Mouse (Mus musculus): Measurements from ENCODE around the gene Phlda3. TPM values are rescaled to one million over a fixed set of nuclear protein-coding genes. Genes with fewer than 3 reads are reported as not detected.

Phlda3 gene
- polyA plus RNA-seq, 1 experiment from 2014 or later, result 21.8 TPM

- no peak for ATAC-seq (ENCODE audit: low FRiP score, low read depth)
- Histone ChIP-seq H3K4me2 (replicated peaks) (no peak overlapping the region), H3K36me3 (no peaks in the 10 kb centered on the region), H3K9me3 (no peaks in the 10 kb centered on the region), H3K27me3 (peaks cover 28% of the 10 kb centered on the region), H3K27ac (replicated peaks) (no peak overlapping the region), H3K9ac (replicated peaks) (no peak overlapping the region), H3K4me1 (peaks cover 48% of the 10 kb centered on the region), H3K4me3 (no peak overlapping the region)
- 75% methylated on average over 7 of the region's 7 CpGs for WGBS
Observed at GRCm38 (mm10) chr1:135731393-135731792, 34.5 kb upstream of the Phlda3 start.

GRCm38 (mm10) chr1:135731897-135732684 lies 33.8 kb upstream of the Phlda3 start:
- 46% methylated on average over 11 of the region's 11 CpGs for WGBS
- Histone ChIP-seq H3K4me2 (replicated peaks) (no peak overlapping the region), H3K4me1 (peaks cover 48% of the 10 kb centered on the region), H3K9me3 (no peaks in the 10 kb centered on the region), H3K9ac (replicated peaks) (no peak overlapping the region), H3K4me3 (no peak overlapping the region), H3K36me3 (no peaks in the 10 kb centered on the region), H3K27ac (replicated peaks) (no peak overlapping the region), H3K27me3 (peaks cover 28% of the 10 kb centered on the region)
- ATAC-seq (ENCODE audit: low FRiP score, low read depth), result no peak

GRCm38 (mm10) chr1:135734225-135734937 lies 31.5 kb upstream of the Phlda3 start:
- Histone ChIP-seq H3K27me3 (peaks cover 28% of the 10 kb centered on the region), H3K4me3 (no peak overlapping the region), H3K36me3 (no peaks in the 10 kb centered on the region), H3K9me3 (no peaks in the 10 kb centered on the region), H3K27ac (replicated peaks) (no peak overlapping the region), H3K4me1 (peaks cover 45% of the 10 kb centered on the region), H3K9ac (replicated peaks) (no peak overlapping the region), H3K4me2 (replicated peaks) (no peak overlapping the region)
- ATAC-seq (ENCODE audit: low FRiP score, low read depth), result no peak
- 27% methylated on average over 6 of the region's 7 CpGs for WGBS

- no peaks in the 10 kb centered on the region for H3K9me3 ChIP-seq
- no peaks in the 10 kb centered on the region for H3K36me3 ChIP-seq
- H3K27me3 ChIP-seq, result peaks cover 19% of the 10 kb centered on the region; the same call in 1 of the 2 replicates
- no peak overlapping the region for H3K4me2 ChIP-seq (replicated peaks)
- H3K27ac ChIP-seq (replicated peaks), result no peak overlapping the region
- no peak for ATAC-seq (ENCODE audit: low FRiP score, low read depth)
- no peak overlapping the region for H3K4me3 ChIP-seq
- H3K4me1 ChIP-seq, result peaks cover 40% of the 10 kb centered on the region
- 33% methylated on average over 6 of the region's 6 CpGs for WGBS
- no peak overlapping the region for H3K9ac ChIP-seq (replicated peaks)
Observed at GRCm38 (mm10) chr1:135735460-135735859, 30.5 kb upstream of the Phlda3 start.

GRCm38 (mm10) chr1:135744987-135745386 lies 20.9 kb upstream of the Phlda3 start:
- Histone ChIP-seq H3K27ac (replicated peaks) (no peak overlapping the region), H3K36me3 (no peaks in the 10 kb centered on the region), H3K9me3 (no peaks in the 10 kb centered on the region), H3K4me3 (no peak overlapping the region), H3K27me3 (no peaks in the 10 kb centered on the region), H3K9ac (replicated peaks) (no peak overlapping the region), H3K4me1 (peaks cover 11% of the 10 kb centered on the region), H3K4me2 (replicated peaks) (no peak overlapping the region)
- WGBS, result 94% methylated on average over 7 of the region's 7 CpGs
- no peak for ATAC-seq (ENCODE audit: low FRiP score, low read depth)

- H3K27me3 ChIP-seq, result no peaks in the 10 kb centered on the region
- no peak overlapping the region for H3K27ac ChIP-seq (replicated peaks)
- no peaks in the 10 kb centered on the region for H3K9me3 ChIP-seq
- H3K9ac ChIP-seq (replicated peaks), result no peak overlapping the region
- H3K4me3 ChIP-seq, result no peak overlapping the region
- no peak for ATAC-seq (ENCODE audit: low FRiP score, low read depth)
- H3K4me1 ChIP-seq, result peaks cover 5% of the 10 kb centered on the region; the same call in 1 of the 2 replicates
- H3K4me2 ChIP-seq (replicated peaks), result no peak overlapping the region
- 84% methylated on average over 4 of the region's 4 CpGs for WGBS
- H3K36me3 ChIP-seq, result 0 out of 2 replicates have a peak, but pooled peaks cover 2% of the 10 kb centered on the region
Observed at GRCm38 (mm10) chr1:135746248-135746647, 19.7 kb upstream of the Phlda3 start.

GRCm38 (mm10) chr1:135752737-135753348 lies 13.1 kb upstream of the Phlda3 start:
- H3K4me1 ChIP-seq, result 0 out of 2 replicates have a peak, but pooled peaks cover 3% of the 10 kb centered on the region
- H3K9me3 ChIP-seq, result no peaks in the 10 kb centered on the region
- H3K27me3 ChIP-seq, result peaks cover 6% of the 10 kb centered on the region; the same call in 1 of the 2 replicates
- no peak overlapping the region for H3K4me2 ChIP-seq (replicated peaks)
- 10% methylated on average over 10 of the region's 10 CpGs for WGBS
- H3K9ac ChIP-seq (replicated peaks), result no peak overlapping the region
- ATAC-seq (ENCODE audit: low FRiP score, low read depth), result peak; percentile 99
- H3K27ac ChIP-seq (replicated peaks), result no peak overlapping the region
- 0 out of 2 replicates have a peak, but pooled peaks cover 2% of the 10 kb centered on the region for H3K36me3 ChIP-seq
- no peak overlapping the region for H3K4me3 ChIP-seq

- Histone ChIP-seq H3K27me3 (peaks cover 6% of the 10 kb centered on the region; the same call in 1 of the 2 replicates), H3K9ac (replicated peaks) (no peak overlapping the region), H3K36me3 (0 out of 2 replicates have a peak, but pooled peaks cover 2% of the 10 kb centered on the region), H3K4me2 (replicated peaks) (no peak overlapping the region), H3K4me3 (no peak overlapping the region), H3K9me3 (no peaks in the 10 kb centered on the region), H3K4me1 (no peaks in the 10 kb centered on the region), H3K27ac (replicated peaks) (no peak overlapping the region)
- 72% methylated on average over 9 of the region's 9 CpGs for WGBS
- no peak for ATAC-seq (ENCODE audit: low FRiP score, low read depth)
Observed at GRCm38 (mm10) chr1:135755287-135755686, 10.6 kb upstream of the Phlda3 start.

GRCm38 (mm10) chr1:135755913-135756312 lies 10.0 kb upstream of the Phlda3 start:
- Histone ChIP-seq H3K9ac (replicated peaks) (no peak overlapping the region), H3K27me3 (peaks cover 6% of the 10 kb centered on the region; the same call in 1 of the 2 replicates), H3K9me3 (no peaks in the 10 kb centered on the region), H3K4me2 (replicated peaks) (no peak overlapping the region), H3K4me3 (no peak overlapping the region), H3K27ac (replicated peaks) (no peak overlapping the region), H3K4me1 (no peaks in the 10 kb centered on the region), H3K36me3 (no peaks in the 10 kb centered on the region)
- no peak for ATAC-seq (ENCODE audit: low FRiP score, low read depth)
- 81% methylated on average over 3 of the region's 3 CpGs for WGBS

- ATAC-seq (ENCODE audit: low FRiP score, low read depth), result no peak
- Histone ChIP-seq H3K9ac (replicated peaks) (no peak overlapping the region), H3K4me3 (no peak overlapping the region), H3K4me2 (replicated peaks) (no peak overlapping the region), H3K9me3 (no peaks in the 10 kb centered on the region), H3K36me3 (no peaks in the 10 kb centered on the region), H3K27ac (replicated peaks) (no peak overlapping the region), H3K27me3 (peaks cover 6% of the 10 kb centered on the region; the same call in 1 of the 2 replicates), H3K4me1 (no peaks in the 10 kb centered on the region)
- 82% methylated on average over 8 of the region's 8 CpGs for WGBS
Observed at GRCm38 (mm10) chr1:135757287-135757686, 8.6 kb upstream of the Phlda3 start.

GRCm38 (mm10) chr1:135759685-135760084 lies 6.2 kb upstream of the Phlda3 start:
- no peaks in the 10 kb centered on the region for H3K9me3 ChIP-seq
- no peak overlapping the region for H3K4me3 ChIP-seq
- no peaks in the 10 kb centered on the region for H3K4me1 ChIP-seq
- H3K4me2 ChIP-seq (replicated peaks), result no peak overlapping the region
- ATAC-seq (ENCODE audit: low FRiP score, low read depth), result no peak
- no peak overlapping the region for H3K27ac ChIP-seq (replicated peaks)
- WGBS, result 49% methylated on average over 4 of the region's 4 CpGs
- H3K36me3 ChIP-seq, result no peaks in the 10 kb centered on the region
- peaks cover 3% of the 10 kb centered on the region for H3K27me3 ChIP-seq
- H3K9ac ChIP-seq (replicated peaks), result no peak overlapping the region

GRCm38 (mm10) chr1:135760216-135760615 lies 5.7 kb upstream of the Phlda3 start:
- H3K27ac ChIP-seq (replicated peaks), result no peak overlapping the region
- H3K4me2 ChIP-seq (replicated peaks), result no peak overlapping the region
- 79% methylated on average over 8 of the region's 8 CpGs for WGBS
- H3K4me3 ChIP-seq, result no peak overlapping the region
- H3K4me1 ChIP-seq, result no peaks in the 10 kb centered on the region
- peaks cover 9% of the 10 kb centered on the region for H3K27me3 ChIP-seq
- no peak overlapping the region for H3K9ac ChIP-seq (replicated peaks)
- ATAC-seq (ENCODE audit: low FRiP score, low read depth), result no peak
- H3K9me3 ChIP-seq, result no peaks in the 10 kb centered on the region
- H3K36me3 ChIP-seq, result no peaks in the 10 kb centered on the region
